Mouse (Mus musculus) forebrain, postnatal 0 days (tissue): ENCODE measurements around the gene Cabp4. TPM values are rescaled to one million over a fixed set of nuclear protein-coding genes. Genes with fewer than 3 reads are reported as not detected.
A peak's percentile ranks its signal among the peaks of the same experiment; 100 is the strongest.

Experiments
- ATAC-seq: fragments of 200-750 bp; cut with Nextera tagmentation; 2 replicates; pipeline ENCODE4 v1.8.0; 2017; ENCODE audit warnings: mild to moderate bottlenecking, moderate library complexity
- DNase-seq: peaks from one replicate; pipeline ENCODE4 v3.0.0-alpha.2; 2015
- H3K27ac ChIP-seq: fragments of 300-500 bp; sonication (generic); 2 replicates; pipeline ENCODE4 v1.5.1; 2014; ENCODE audit warnings: low read depth, mild to moderate bottlenecking, antibody characterized with exemption, low read length, moderate library complexity, mixed read lengths
- H3K27me3 ChIP-seq: fragments of 300-500 bp; sonication (generic); 2 replicates; pipeline ENCODE4 v1.6.1; 2014; ENCODE audit warnings: mild to moderate bottlenecking, low read length, mixed read lengths; ENCODE audit not compliant: insufficient read depth
- H3K36me3 ChIP-seq: fragments of 300-500 bp; sonication (generic); 2 replicates; pipeline ENCODE4 v1.6.1; 2014; ENCODE audit warnings: mild to moderate bottlenecking, moderate library complexity; ENCODE audit not compliant: insufficient read depth
- H3K4me1 ChIP-seq: fragments of 300-500 bp; sonication (generic); 2 replicates; pipeline ENCODE4 v1.6.1; 2014; ENCODE audit warnings: antibody characterized with exemption; ENCODE audit not compliant: insufficient read depth
- H3K4me2 ChIP-seq: fragments of 300-500 bp; sonication (generic); 2 replicates; pipeline ENCODE4 v1.6.1; 2014; ENCODE audit warnings: low read depth, mild to moderate bottlenecking, moderate library complexity
- H3K4me3 ChIP-seq: fragments of 300-500 bp; sonication (generic); 2 replicates; pipeline ENCODE4 v1.5.1; 2014; ENCODE audit warnings: low read depth, low read length, mixed read lengths
- H3K9ac ChIP-seq: fragments of 300-500 bp; sonication (generic); 2 replicates; pipeline ENCODE4 v1.6.1; 2014; ENCODE audit warnings: mild to moderate bottlenecking
- H3K9me3 ChIP-seq: fragments of 300-500 bp; sonication (generic); 2 replicates; pipeline ENCODE4 v1.6.1; 2016; ENCODE audit warnings: low read length
- CTCF ChIP-seq: sonication (generic); IDR thresholded peaks from 2 replicates; pipeline ENCODE4 v1.5.1; 2016; ENCODE audit warnings: antibody characterized with exemption, control low read depth, low read depth
- WGBS: fragments of 180-500 bp; shearing (Covaris S2); extraction: QIAGEN DNeasy Blood & Tissue Kit; methylation state at CpG from one replicate; pipeline ENCODE4 v1.1.7; 2014; 5-methylcytosine and 5-hydroxymethylcytosine counted together
- polyA plus RNA-seq: library from polyadenylated mRNA; unstranded; fragments of >200 nt; fragmentation: Nextera tagmentation; extraction: Ambion mirVana; gene quantifications from 2 replicates; pipeline ENCODE4 v1.2.1, GENCODE M21; 2015
- total RNA-seq: library from RNA; depleted of rRNA; stranded (reverse); fragments of >200 nt; gene quantifications from 2 replicates; pipeline ENCODE4 v1.2.3, GENCODE M21; 2014

The Cabp4 gene
- total and polyA plus RNA-seq, 2 experiments from 2014 or later, result 0.08 TPM; not detected in 1

DNA sequence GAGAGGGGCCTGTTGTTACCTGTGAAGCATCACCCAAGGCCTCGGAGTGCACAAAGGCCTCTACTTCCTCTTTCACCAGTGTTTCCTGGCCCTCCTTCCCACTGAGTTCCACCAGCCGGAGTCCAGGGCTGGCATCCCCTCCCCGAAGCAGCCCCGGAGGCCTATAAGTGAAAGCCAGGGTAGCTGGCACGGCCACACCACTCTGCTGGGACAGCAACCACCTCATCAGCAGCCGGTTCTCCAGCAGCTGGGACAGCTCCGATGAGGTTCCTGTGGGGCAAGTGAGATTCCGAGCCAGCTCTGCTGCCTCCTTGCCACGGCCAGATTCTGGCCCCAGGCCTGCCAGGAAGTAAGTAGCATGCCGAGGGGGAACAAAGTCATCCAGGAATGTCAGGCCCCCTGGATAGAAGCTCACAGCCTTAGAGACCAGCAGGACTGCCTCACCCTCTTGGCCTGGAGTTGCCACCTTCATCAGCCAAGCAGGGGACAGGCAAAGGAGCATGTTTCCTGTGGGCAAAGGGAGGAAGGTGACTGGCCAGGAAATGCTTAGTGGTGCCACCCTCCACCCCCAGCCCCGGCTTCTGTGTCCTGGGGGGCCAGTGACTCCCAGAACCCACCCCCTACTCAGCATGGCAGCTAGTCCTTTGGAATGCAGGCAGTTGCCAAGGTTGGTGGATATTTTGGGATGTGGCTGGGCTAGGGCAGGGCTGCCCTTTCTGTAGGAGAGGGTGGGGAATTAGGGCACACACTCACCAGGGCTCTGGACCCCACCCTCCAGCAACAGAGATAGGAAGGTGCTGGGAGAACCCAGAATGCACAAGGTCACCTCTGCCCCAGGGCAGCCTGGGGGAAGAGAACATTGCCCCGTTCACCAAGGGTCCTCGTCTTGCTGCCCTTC, 27.8 kb upstream of the Cabp4 start:
- Histone ChIP-seq H3K4me3 (no peak overlapping the region), H3K27ac (no peak overlapping the region), H3K36me3 (no peaks in the 10 kb centered on the region), H3K27me3 (no peaks in the 10 kb centered on the region), H3K4me1 (peaks cover 7% of the 10 kb centered on the region), H3K9me3 (no peaks in the 10 kb centered on the region), H3K4me2 (no peak overlapping the region), H3K9ac (no peak overlapping the region)
- ATAC-seq (no peak), DNase-seq (no peak)
- TF ChIP-seq CTCF, result no peak
- WGBS, result 75% methylated on average over 13 of the region's 13 CpGs

DNA sequence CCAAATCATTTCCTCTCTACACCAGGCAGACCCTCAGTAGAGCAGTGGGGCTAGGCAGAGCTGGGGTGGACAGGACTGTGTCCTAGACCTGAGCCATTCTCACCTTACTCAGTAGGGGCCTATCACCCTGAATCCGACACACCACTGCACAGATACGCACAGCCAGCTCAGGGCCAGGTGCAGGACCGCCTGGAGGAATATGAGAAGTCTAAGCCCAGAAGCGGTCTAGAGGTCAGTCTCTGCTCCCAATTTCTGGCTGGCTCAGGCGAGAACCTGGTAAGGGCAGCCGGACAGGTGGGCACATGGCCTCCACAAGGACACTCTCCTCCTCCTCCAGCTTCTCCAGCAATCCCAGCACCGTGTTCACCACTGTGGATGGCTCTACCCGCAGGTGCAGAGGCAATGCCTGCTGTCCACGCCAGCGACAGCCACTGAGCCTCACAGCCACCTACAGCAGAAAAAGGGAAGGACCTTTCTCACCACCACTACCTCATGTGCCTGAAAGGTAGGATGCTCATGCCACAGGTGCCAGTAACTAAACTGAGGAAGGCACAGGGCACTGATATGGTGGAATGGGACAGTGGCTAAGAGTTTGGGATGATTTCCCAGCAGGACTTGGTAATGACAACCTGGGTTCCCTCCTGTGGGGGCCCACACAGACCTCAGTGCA, 27.0 kb upstream of the Cabp4 start:
- Histone ChIP-seq H3K36me3 (no peaks in the 10 kb centered on the region), H3K9ac (no peak overlapping the region), H3K4me1 (peaks cover 7% of the 10 kb centered on the region), H3K9me3 (no peaks in the 10 kb centered on the region), H3K27me3 (no peaks in the 10 kb centered on the region), H3K4me3 (no peak overlapping the region), H3K27ac (0 out of 2 replicates have a peak overlapping the region, but pooled peaks have one; percentile 92), H3K4me2 (no peak overlapping the region)
- 0 out of 2 replicates have a peak, but pooled peaks have one; percentile 3 for TF ChIP-seq CTCF
- ATAC-seq (no peak), DNase-seq (no peak)
- WGBS, result 92% methylated on average over 10 of the region's 10 CpGs

DNA sequence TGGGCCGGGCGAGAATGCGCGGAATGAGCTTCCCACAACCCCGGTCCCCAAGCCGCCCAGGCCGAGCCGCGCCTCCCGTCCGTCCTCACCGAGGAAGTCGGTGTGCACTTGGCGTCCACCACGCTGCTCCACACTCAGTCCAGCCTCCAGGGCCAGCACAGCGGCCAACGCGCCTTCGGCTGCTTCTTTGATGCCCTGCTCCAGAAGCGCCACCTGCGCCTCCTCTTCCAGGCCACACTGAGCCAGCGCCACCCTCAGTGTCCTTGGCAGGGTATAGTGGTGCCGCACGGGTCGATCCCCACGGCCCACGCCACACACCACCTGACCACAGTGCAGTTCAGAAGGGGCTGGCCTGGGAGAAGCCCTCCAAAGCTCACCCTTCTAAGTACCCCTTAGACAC, 26.0 kb upstream of the Cabp4 start:
- ATAC-seq (peak; percentile 30), DNase-seq (no peak)
- no peak for TF ChIP-seq CTCF
- Histone ChIP-seq H3K4me1 (peaks cover 7% of the 10 kb centered on the region), H3K4me3 (peak overlapping the region; percentile 46), H3K4me2 (peak overlapping the region; percentile 90), H3K27me3 (no peaks in the 10 kb centered on the region), H3K9me3 (no peaks in the 10 kb centered on the region), H3K27ac (peak overlapping the region; percentile 92), H3K9ac (peak overlapping the region; percentile 76), H3K36me3 (no peaks in the 10 kb centered on the region)
- WGBS, result 10% methylated on average over 27 of the region's 27 CpGs

DNA sequence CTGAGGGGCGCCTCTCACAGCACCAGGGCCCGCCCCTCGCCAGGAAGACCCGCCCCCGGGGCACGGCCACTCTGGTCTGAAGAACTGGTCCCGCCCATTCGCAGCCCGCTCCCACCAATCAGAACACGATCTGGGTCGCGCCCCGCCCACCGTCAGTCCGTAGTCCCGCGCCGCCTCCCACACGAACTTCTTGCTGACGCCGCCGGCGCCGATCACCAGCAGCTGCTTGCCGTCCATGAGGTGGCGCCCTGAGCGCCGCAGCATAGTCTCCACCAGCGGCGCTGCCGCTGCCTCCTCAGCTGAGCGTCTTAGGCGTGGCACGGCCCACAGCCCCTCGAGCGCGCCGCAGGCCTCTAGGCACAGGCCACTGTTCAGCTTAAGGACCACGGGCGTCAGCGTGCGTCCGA, 25.5 kb upstream of the Cabp4 start:
- peaks cover 7% of the 10 kb centered on the region for H3K4me1 ChIP-seq
- ATAC-seq (peak; percentile 97), DNase-seq (peak; percentile 99)
- H3K4me3 ChIP-seq, result peak overlapping the region; percentile 46
- WGBS, result 0% methylated on average over 43 of the region's 43 CpGs
- H3K27ac ChIP-seq, result peak overlapping the region; percentile 92
- H3K27me3 ChIP-seq, result no peaks in the 10 kb centered on the region
- peak overlapping the region; percentile 90 for H3K4me2 ChIP-seq
- H3K9ac ChIP-seq, result peak overlapping the region; percentile 76
- peak; percentile 99 for TF ChIP-seq CTCF
- no peaks in the 10 kb centered on the region for H3K9me3 ChIP-seq
- no peaks in the 10 kb centered on the region for H3K36me3 ChIP-seq

DNA sequence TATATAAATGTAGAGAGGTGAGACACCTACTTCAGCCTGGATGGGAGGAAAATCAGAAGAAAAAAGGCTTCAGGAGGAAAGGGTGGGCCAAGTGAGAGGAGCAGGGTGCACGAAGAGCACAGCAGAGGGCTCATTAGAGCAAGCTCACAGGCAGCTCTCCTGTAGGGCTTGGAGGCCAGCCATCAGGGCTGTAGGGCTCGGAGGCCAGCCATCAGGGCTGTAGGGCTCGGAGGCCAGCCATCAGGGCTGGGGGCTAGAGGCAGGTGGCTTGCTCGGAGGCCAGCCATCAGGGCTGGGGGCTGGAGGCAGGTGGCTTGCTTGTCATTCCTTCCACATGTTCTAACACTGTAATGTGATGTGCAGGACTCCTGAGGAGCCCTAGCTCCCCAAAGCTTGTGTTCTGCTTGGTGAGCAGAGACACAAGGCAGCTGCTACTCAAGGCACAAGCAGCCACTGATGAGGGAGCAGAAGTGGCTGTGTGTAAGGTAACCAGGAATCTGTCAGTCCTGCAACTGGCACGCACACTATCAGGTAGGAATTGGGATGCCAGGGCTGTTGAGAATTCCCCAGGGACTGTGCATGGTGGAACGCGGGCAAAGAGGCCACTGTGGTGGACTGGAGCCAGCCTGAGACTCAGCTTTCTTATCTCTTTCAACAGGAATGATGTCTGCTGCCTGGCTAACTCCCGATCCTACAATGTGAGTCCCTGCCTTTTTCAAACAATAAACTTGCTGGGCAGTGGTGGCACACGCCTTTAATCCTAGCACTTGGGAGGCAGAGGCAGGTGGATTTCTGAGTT, 23.0 kb upstream of the Cabp4 start:
- no peaks in the 10 kb centered on the region for H3K27me3 ChIP-seq

DNA sequence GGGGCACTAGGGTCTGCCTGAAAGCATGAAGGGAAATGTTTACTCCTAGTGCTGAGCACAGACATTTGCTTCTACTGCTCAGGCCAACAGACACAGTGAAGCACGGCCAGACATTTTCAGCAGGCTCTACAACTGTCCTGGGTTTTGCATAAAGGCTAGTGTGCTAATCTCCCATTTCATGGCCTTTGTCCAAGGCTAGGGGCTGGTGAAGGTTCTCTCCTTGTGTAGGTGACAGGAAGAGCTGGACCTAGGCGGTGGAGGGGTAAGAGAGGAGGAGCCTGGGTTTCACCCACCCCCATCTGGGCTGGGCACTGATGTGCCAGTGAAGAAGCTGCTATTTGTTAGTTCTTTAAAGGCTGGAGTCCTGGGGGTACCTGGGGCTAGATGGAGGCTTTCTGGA, 20.9 kb upstream of the Cabp4 start:
- Histone ChIP-seq H3K27ac (no peak overlapping the region), H3K4me1 (peaks cover 12% of the 10 kb centered on the region), H3K9ac (no peak overlapping the region), H3K36me3 (peaks cover 14% of the 10 kb centered on the region), H3K9me3 (no peaks in the 10 kb centered on the region), H3K4me2 (no peak overlapping the region), H3K27me3 (no peaks in the 10 kb centered on the region), H3K4me3 (no peak overlapping the region)
- no peak for TF ChIP-seq CTCF
- DNase-seq (no peak), ATAC-seq (no peak)
- 83% methylated on average over 2 of the region's 2 CpGs for WGBS

More for the DNA sequence above, 23.0 kb upstream of the Cabp4 start:
- ATAC-seq (no peak), DNase-seq (no peak)
- no peaks in the 10 kb centered on the region for H3K36me3 ChIP-seq
- H3K9ac ChIP-seq, result no peak overlapping the region
- H3K4me3 ChIP-seq, result no peak overlapping the region
- no peak overlapping the region for H3K27ac ChIP-seq
- TF ChIP-seq CTCF, result no peak
- peaks cover 18% of the 10 kb centered on the region for H3K4me1 ChIP-seq
- 74% methylated on average over 9 of the region's 9 CpGs for WGBS
- H3K4me2 ChIP-seq, result no peak overlapping the region
- H3K9me3 ChIP-seq, result no peaks in the 10 kb centered on the region
